Mouse (Mus musculus) urinary bladder, postnatal 0 days (tissue): ENCODE measurements around the gene Vsig10. TPM values are rescaled to one million over a fixed set of nuclear protein-coding genes. Genes with fewer than 3 reads are reported as not detected.

Experiments
- polyA plus RNA-seq: library from polyadenylated mRNA; unstranded; fragments of >200 nt; fragmentation: Nextera tagmentation; extraction: Ambion mirVana; gene quantifications from 2 replicates; pipeline ENCODE4 v1.2.1, GENCODE M21; 2015

Gene Vsig10
- 23.7 and 24.6 TPM in 2 replicates for polyA plus RNA-seq

DNA sequence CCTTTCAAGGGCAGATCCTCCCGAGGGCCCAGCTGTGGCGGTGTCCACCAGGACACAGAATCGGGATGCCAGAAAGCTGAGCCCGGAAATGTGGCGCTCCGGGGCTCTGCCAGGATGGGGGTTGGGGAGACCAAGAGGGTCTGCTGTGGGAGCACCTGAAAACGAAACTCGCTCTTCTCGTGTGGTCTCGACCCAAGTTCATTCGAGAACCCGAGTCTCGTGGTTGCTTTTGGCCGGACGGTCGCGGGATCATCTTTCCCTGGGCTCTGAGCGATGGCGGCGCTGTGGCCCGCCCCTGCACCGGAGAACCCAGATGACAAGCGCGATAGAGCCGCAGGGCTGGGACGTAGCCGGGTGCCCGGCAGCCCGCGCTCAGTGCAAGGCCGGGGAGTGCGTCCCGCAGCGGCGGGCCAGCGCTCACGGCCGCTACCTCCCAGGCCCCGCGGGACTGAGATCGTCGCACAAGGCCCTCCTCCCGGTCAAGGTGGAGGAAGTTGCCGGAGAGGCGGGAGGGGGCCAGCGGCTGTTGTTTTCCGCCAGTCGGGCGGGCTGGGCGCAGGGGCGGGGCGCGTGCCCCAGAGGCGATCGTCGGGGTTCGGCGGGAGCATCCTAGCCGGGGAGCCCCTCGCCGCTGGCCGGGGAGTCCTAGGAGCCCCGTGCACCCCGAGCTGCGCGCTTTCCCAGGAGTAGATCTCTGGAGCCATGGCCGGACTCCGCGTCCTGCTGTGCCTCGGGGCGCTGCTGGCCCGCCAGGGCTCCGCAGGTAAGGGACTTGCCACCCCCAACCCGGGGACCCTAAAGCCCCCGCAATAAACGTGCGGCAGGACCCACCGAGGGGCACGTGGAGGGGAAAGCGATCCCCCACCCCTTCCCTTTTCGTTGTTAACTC is at the start of gene Vsig10:
Vsig10 (plus strand) TSS at position 343 of the 889 bp plus-strand sequence.

GRCm38 (mm10) chr5:117286831-117287822 is 31.8 kb upstream of the Vsig10 start, which contains the start of gene Pebp1:
TSS of gene Pebp1 (minus strand) at chr5:117287625.

DNA sequence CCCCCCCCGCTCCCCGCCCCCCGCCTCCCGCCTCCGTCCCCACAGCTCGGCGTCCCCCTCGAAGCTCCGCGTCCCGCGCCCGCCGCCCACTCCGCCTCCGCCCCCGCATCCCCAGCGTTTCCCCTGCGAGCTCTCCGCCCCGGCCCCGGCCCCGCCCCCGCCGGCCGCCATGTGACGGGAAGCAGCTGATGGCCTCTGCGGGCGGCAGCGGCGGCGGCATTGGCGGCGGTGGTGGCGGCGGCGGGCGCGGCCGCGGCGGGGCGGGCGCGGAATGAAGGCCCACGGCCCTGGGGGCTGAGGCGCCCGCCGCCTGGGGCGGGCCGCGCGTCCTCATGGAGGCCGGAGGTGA is 38.2 kb downstream of the Vsig10 start, which contains the start of gene Wsb2:
Wsb2 (plus strand) TSS at position 176 of the 349 bp plus-strand sequence.

DNA sequence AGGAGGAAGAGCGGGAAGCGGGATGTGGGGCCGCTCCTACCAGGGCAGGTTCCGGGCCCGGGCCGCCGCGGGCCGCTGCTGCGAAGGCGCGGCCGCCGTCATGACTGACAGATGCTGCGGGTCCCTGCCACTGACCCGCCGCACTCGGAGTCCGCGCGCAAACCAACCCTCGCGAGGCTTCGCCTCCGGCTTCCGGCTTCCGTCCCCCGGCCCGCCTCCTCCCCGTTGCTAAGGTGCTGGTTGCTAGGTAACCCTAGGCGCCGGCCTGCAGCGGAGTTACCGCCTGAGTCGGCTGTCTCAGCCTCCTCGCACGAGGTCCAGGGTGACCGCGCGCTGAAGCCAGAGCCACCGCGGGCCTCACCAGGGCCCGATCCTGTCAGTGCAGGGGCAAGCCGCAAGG is 70.0 kb downstream of the Vsig10 start, which contains the start of gene Rfc5:
Rfc5 (minus strand) TSS at position 171 of the 400 bp plus-strand sequence.

Other genes starting within 250 kb of the Vsig10 start
- gene Suds3, start 203.0 kb upstream of the Vsig10 start, polyA plus RNA-seq, result 33.8 and 35.4 TPM in 2 replicates
- 20.4 and 21.6 TPM in 2 replicates for gene Taok3, start 199.0 kb upstream of the Vsig10 start, polyA plus RNA-seq
- 428 and 432 TPM in 2 replicates for gene Pebp1, start 31.5 kb upstream of the Vsig10 start, polyA plus RNA-seq
- gene Wsb2, start 38.2 kb downstream of the Vsig10 start, polyA plus RNA-seq, result 71.0 and 76.8 TPM in 2 replicates
- 28.1 and 36.3 TPM in 2 replicates for gene Rfc5, start 70.0 kb downstream of the Vsig10 start, polyA plus RNA-seq
- 2.5 and 3.4 TPM in 2 replicates for gene Ksr2, start 94.9 kb downstream of the Vsig10 start, polyA plus RNA-seq